In the genomic region with DNA sequence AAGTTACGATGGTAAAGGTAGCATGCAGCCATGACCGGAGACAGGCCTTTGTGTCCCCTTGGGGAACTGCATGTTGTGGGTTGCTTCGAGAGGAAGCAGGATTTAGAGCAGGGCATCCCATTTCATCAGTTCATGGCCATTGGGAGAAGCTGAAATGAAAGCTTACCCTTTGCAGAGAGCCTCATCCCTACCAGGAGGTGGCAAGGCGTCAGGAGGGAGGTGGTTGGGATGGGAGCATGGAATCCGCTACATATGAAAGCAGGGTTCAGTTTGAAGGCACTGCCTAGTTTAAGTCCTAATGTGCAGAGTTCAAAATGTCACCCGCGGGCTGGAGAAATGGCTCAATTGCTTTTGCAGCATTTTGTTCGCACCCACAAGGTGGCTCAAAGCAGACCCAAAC, we compare ENCODE assay signal across 17 mouse cellular contexts. TPM values are rescaled to one million over a fixed set of nuclear protein-coding genes. Genes with fewer than 3 reads are reported as not detected.
DNase-seq lines count a peak whose midpoint lies in the region; ATAC-seq and TF ChIP-seq lines count a peak whose summit lies in the region.
"Had no signal": no experiment of that assay in that cellular context is flagged by ENCODE, and none has a peak within 500 bp of the region (broad histone marks: within the 10 kb centered on the region; RNA-seq: fewer than 3 reads in every experiment).

No protein-coding gene starts in this region.

- no peak for TF ChIP-seq POLR2A in testis, adult 2 months (IDR thresholded peaks at IDR 0.05; ENCODE audit: control insufficient read depth, low read depth, low read length)
- TF ChIP-seq POLR2A in myocyte (IDR thresholded peaks at IDR 0.05; ENCODE audit: insufficient read length, low read depth), result no peak

- no peaks in the 10 kb centered on the region for H3K79me2 ChIP-seq in myocyte (ENCODE audit: control insufficient read depth, insufficient read depth)

- H3ac ChIP-seq in myocyte (ENCODE audit: control insufficient read depth, insufficient read length), result no peak overlapping the region

- 90% methylated on average over 8 of the region's 8 CpGs for WGBS in hindbrain, embryonic 13.5 days
- WGBS in hindbrain, embryonic 16.5 days, result 97% methylated on average over 8 of the region's 8 CpGs
- WGBS in limb, embryonic 11.5 days, result 95% methylated on average over 8 of the region's 8 CpGs
- 96% methylated on average over 8 of the region's 8 CpGs for WGBS in limb, embryonic 10.5 days
- WGBS in forebrain, embryonic 16.5 days, result 93% methylated on average over 8 of the region's 8 CpGs

- H3K27me3 ChIP-seq in hindbrain, embryonic 13.5 days, result no peaks in the 10 kb centered on the region
- H3K27me3 ChIP-seq in hindbrain, embryonic 16.5 days (replicated peaks; ENCODE audit: control insufficient read depth, insufficient read depth, low read length), result no peaks in the 10 kb centered on the region
- H3K27me3 ChIP-seq in limb, embryonic 11.5 days (ENCODE audit: control insufficient read depth, insufficient read depth, low read length), result no peaks in the 10 kb centered on the region
- H3K27me3 ChIP-seq in limb, embryonic 10.5 days (ENCODE audit: low read depth, poor library complexity, severe bottlenecking), result no peaks in the 10 kb centered on the region
- no peaks in the 10 kb centered on the region for H3K27me3 ChIP-seq in testis, adult 2 months (ENCODE audit: control insufficient read depth, insufficient read depth, low read length)
- H3K27me3 ChIP-seq in myocyte (ENCODE audit: control insufficient read depth, insufficient read depth, insufficient read length), result no peaks in the 10 kb centered on the region
- no peaks in the 10 kb centered on the region for H3K27me3 ChIP-seq in forebrain, embryonic 16.5 days (replicated peaks; ENCODE audit: control insufficient read depth, insufficient read depth, low read length)
- H3K27me3 ChIP-seq: CH12.LX, Patski had no signal

- no peak for TF ChIP-seq CTCF in testis, adult 2 months (IDR thresholded peaks at IDR 0.05; ENCODE audit: control insufficient read depth, insufficient read depth, insufficient replicate concordance, low read depth, low read length)

- ATAC-seq in hindbrain, embryonic 13.5 days (ENCODE audit: low FRiP score), result no peak
- ATAC-seq in hindbrain, embryonic 16.5 days, result no peak
- no peak for ATAC-seq in limb, embryonic 11.5 days (ENCODE audit: insufficient number of reproducible peaks, low FRiP score, low TSS enrichment, low read depth)
- no peak for ATAC-seq in forebrain, embryonic 16.5 days
- ATAC-seq: activated CD4-positive, CD25-positive, alpha-beta regulatory T cell, adult 4 months; CD4-positive, CD25-positive, alpha-beta regulatory T cell, adult 4 months; Patski had no signal

- no peaks in the 10 kb centered on the region for H3K9me3 ChIP-seq in hindbrain, embryonic 13.5 days
- H3K9me3 ChIP-seq in hindbrain, embryonic 16.5 days (ENCODE audit: control insufficient read depth, low read length), result no peaks in the 10 kb centered on the region
- H3K9me3 ChIP-seq in limb, embryonic 11.5 days (ENCODE audit: control insufficient read depth, low read length), result no peaks in the 10 kb centered on the region
- no peaks in the 10 kb centered on the region for H3K9me3 ChIP-seq in limb, embryonic 10.5 days (replicated peaks)
- no peaks in the 10 kb centered on the region for H3K9me3 ChIP-seq in forebrain, embryonic 16.5 days (ENCODE audit: control insufficient read depth, low read length)

- H3K36me3 ChIP-seq in hindbrain, embryonic 13.5 days, result peaks cover 37% of the 10 kb centered on the region
- peaks cover 8% of the 10 kb centered on the region; the same call in 1 of the 2 replicates for H3K36me3 ChIP-seq in hindbrain, embryonic 16.5 days (ENCODE audit: control insufficient read depth, insufficient read depth, low read length)
- peaks cover 4% of the 10 kb centered on the region; the same call in 1 of the 2 replicates for H3K36me3 ChIP-seq in limb, embryonic 11.5 days (ENCODE audit: control insufficient read depth, insufficient read depth, low read length)
- H3K36me3 ChIP-seq in limb, embryonic 10.5 days, result peaks cover 56% of the 10 kb centered on the region
- H3K36me3 ChIP-seq in testis, adult 2 months (ENCODE audit: control insufficient read depth, insufficient read depth, low read length), result no peaks in the 10 kb centered on the region
- H3K36me3 ChIP-seq in myocyte (ENCODE audit: control insufficient read depth, insufficient read depth), result peaks cover 39% of the 10 kb centered on the region
- H3K36me3 ChIP-seq in forebrain, embryonic 16.5 days (ENCODE audit: control insufficient read depth, insufficient read depth), result peaks cover 11% of the 10 kb centered on the region
- H3K36me3 ChIP-seq: G1E had no signal

- DNase-seq in limb, embryonic 11.5 days (ENCODE audit: low spot score), result peak; percentile 21
- no peak for DNase-seq in limb, embryonic 10.5 days (ENCODE audit: low spot score)
- no peak for DNase-seq in testis, postnatal 14 days (ENCODE audit: low spot score)
- DNase-seq: B cell, adult 2 months; cerebellum, adult 11 months; cerebellum, adult 11-12 months had no signal

- H3K27ac ChIP-seq in hindbrain, embryonic 13.5 days, result 0 out of 2 replicates have a peak overlapping the region, but pooled peaks have one; percentile 6
- H3K27ac ChIP-seq in hindbrain, embryonic 16.5 days (ENCODE audit: low read depth, low read length), result no peak overlapping the region
- H3K27ac ChIP-seq in limb, embryonic 11.5 days (replicated peaks; ENCODE audit: low read depth, low read length), result no peak overlapping the region
- no peak overlapping the region for H3K27ac ChIP-seq in limb, embryonic 10.5 days
- peak overlapping the region; percentile 51 for H3K27ac ChIP-seq in testis, adult 2 months (ENCODE audit: control insufficient read depth, insufficient read depth, low read depth, low read length)
- H3K27ac ChIP-seq in forebrain, embryonic 16.5 days (ENCODE audit: low read length), result no peak overlapping the region

- no peak overlapping the region for H3K4me3 ChIP-seq in hindbrain, embryonic 13.5 days
- H3K4me3 ChIP-seq in hindbrain, embryonic 16.5 days (ENCODE audit: low read length), result no peak overlapping the region
- H3K4me3 ChIP-seq in limb, embryonic 11.5 days (ENCODE audit: low read depth, low read length), result no peak overlapping the region
- no peak overlapping the region for H3K4me3 ChIP-seq in limb, embryonic 10.5 days
- H3K4me3 ChIP-seq in testis, adult 2 months (ENCODE audit: control insufficient read depth, low read depth, low read length), result no peak overlapping the region
- no peak overlapping the region for H3K4me3 ChIP-seq in myocyte
- no peak overlapping the region for H3K4me3 ChIP-seq in forebrain, embryonic 16.5 days (replicated peaks; ENCODE audit: low read length)

- H3K9ac ChIP-seq in hindbrain, embryonic 13.5 days, result no peak overlapping the region
- H3K9ac ChIP-seq in hindbrain, embryonic 16.5 days (ENCODE audit: low read depth, low read length), result no peak overlapping the region
- no peak overlapping the region for H3K9ac ChIP-seq in limb, embryonic 11.5 days (ENCODE audit: low read length)
- H3K9ac ChIP-seq in forebrain, embryonic 16.5 days (replicated peaks; ENCODE audit: low read depth, low read length), result no peak overlapping the region

- no peak overlapping the region for H3K4me2 ChIP-seq in hindbrain, embryonic 13.5 days
- no peak overlapping the region for H3K4me2 ChIP-seq in hindbrain, embryonic 16.5 days (ENCODE audit: low read length)
- no peak overlapping the region for H3K4me2 ChIP-seq in limb, embryonic 11.5 days (ENCODE audit: low read depth, severe bottlenecking)
- H3K4me2 ChIP-seq in myocyte (ENCODE audit: low read depth), result no peak overlapping the region
- no peak overlapping the region for H3K4me2 ChIP-seq in forebrain, embryonic 16.5 days (ENCODE audit: low read length)

- H3K4me1 ChIP-seq in hindbrain, embryonic 13.5 days (replicated peaks), result no peaks in the 10 kb centered on the region
- H3K4me1 ChIP-seq in hindbrain, embryonic 16.5 days (ENCODE audit: control insufficient read depth, insufficient read depth, low read depth, low read length), result no peaks in the 10 kb centered on the region
- no peaks in the 10 kb centered on the region for H3K4me1 ChIP-seq in limb, embryonic 11.5 days (ENCODE audit: control insufficient read depth, insufficient read depth, low read length)
- H3K4me1 ChIP-seq in limb, embryonic 10.5 days, result 0 out of 2 replicates have a peak, but pooled peaks cover 7% of the 10 kb centered on the region
- H3K4me1 ChIP-seq in testis, adult 2 months (ENCODE audit: control insufficient read depth, insufficient read depth, low read length), result peaks cover 2% of the 10 kb centered on the region
- H3K4me1 ChIP-seq in forebrain, embryonic 16.5 days (replicated peaks; ENCODE audit: control insufficient read depth, insufficient read depth, low read length), result peaks cover 5% of the 10 kb centered on the region

TF ChIP-seq in myocyte, 11 proteins besides CTCF, POLR2A, EP300 and RAD21:
- TF ChIP-seq TCF3 (IDR thresholded peaks at IDR 0.05; ENCODE audit: insufficient read length, low read depth) (no peak), POLR2AphosphoS2 (IDR thresholded peaks at IDR 0.05; ENCODE audit: insufficient read length, low read depth) (peak; percentile 84)

RNA-seq across cellular contexts. Expression of a gene that starts 14.0 kb away (rescaled TPM):
- polyA plus RNA-seq in hindbrain, embryonic 13.5 days (2015; fragmentation: Nextera tagmentation; extraction: Ambion mirVana), result 1.9 and 2.2 TPM in 2 replicates
- 0.88 and 1.9 TPM in 2 replicates for polyA plus RNA-seq in hindbrain, embryonic 16.5 days (2015; fragmentation: Nextera tagmentation; extraction: Ambion mirVana)
- 1.7 TPM in 2 replicates for polyA plus RNA-seq in limb, embryonic 11.5 days (2014; fragmentation: Nextera tagmentation; extraction: Ambion mirVana)
- 1.3 and 1.6 TPM in 2 replicates for polyA plus RNA-seq in limb, embryonic 10.5 days (2016; fragmentation: Nextera tagmentation; extraction: Ambion mirVana)
- 0.65 and 0.71 TPM in 2 replicates for polyA plus RNA-seq in testis, adult 2 months (2012; rRNA removed)
- 119 TPM for polyA plus RNA-seq in myocyte (2012; fragmentation: generic; extraction: Trizol)
- polyA plus RNA-seq in forebrain, embryonic 16.5 days (2015; fragmentation: Nextera tagmentation; extraction: Ambion mirVana), result 1.1 and 1.4 TPM in 2 replicates
- polyA plus RNA-seq: activated CD4-positive, CD25-positive, alpha-beta regulatory T cell, adult 4 months; adrenal gland, adult 2 months; CD4-positive, CD25-positive, alpha-beta regulatory T cell, adult 4 months; G1E had no signal

Comparison
In these comparisons a context has a peak if more than half of its experiments do, and no peak if none do; other contexts are left out.
1. H3K27ac ChIP-seq: peak in hindbrain, embryonic 13.5 days (single experiment) and testis, adult 2 months (single experiment); none in hindbrain, embryonic 16.5 days (single experiment), limb, embryonic 11.5 days (single experiment), limb, embryonic 10.5 days (single experiment) and forebrain, embryonic 16.5 days (single experiment).
2. RNA of a gene that starts 14.0 kb away (polyA plus RNA-seq): 119 TPM in myocyte (single experiment); 1.9 to 2.2 TPM in hindbrain, embryonic 13.5 days, 1.7 TPM in limb, embryonic 11.5 days, 1.1 to 1.4 TPM in forebrain, embryonic 16.5 days, 1.3 to 1.6 TPM in limb, embryonic 10.5 days, 0.88 to 1.9 TPM in hindbrain, embryonic 16.5 days and 0.65 to 0.71 TPM in testis, adult 2 months; every median in the first group is over 10 times any median in the second.